Mouse (Mus musculus) cerebellum, postnatal 25 days (tissue): ENCODE data around the gene Serpina11.

Experiments used
- DNase-seq, 2 experiments: peaks; one replicate each; pipeline ENCODE4 v3.0.0; 2021; ENCODE audit warnings: mixed read lengths in 2 of 2

Gene Serpina11

GRCm38 (mm10) chr12:103989857-103990256 lies at the start of gene Serpina11:
Serpina11 (minus strand) TSS chr12:103989957.
- DNase-seq: no peak

- DNase-seq: no peak
These were observed 48.4 kb upstream of the Serpina11 start for GRCm38 (mm10) chr12:104038181-104038580.

- no peak for DNase-seq
These were observed 44.0 kb upstream of the Serpina11 start for GRCm38 (mm10) chr12:104033752-104034151.

GRCm38 (mm10) chr12:104029986-104030385 lies 40.2 kb upstream of the Serpina11 start:
- peak; percentile 8 to 19 for DNase-seq

- DNase-seq: no peak
These were observed 25.5 kb upstream of the Serpina11 start for GRCm38 (mm10) chr12:104015280-104015679.

GRCm38 (mm10) chr12:104013620-104014019 lies 23.9 kb upstream of the Serpina11 start, which contains the start of gene Serpina9:
Serpina9 (minus strand) TSS chr12:104013755.
- no peak for DNase-seq

- no peak for DNase-seq
These were observed 14.9 kb upstream of the Serpina11 start for GRCm38 (mm10) chr12:104004689-104005088.

- no peak for DNase-seq
These were observed 13.5 kb upstream of the Serpina11 start for GRCm38 (mm10) chr12:104003238-104003612.

- DNase-seq: no peak
These were observed 12.9 kb upstream of the Serpina11 start for GRCm38 (mm10) chr12:104002569-104003237.

GRCm38 (mm10) chr12:104000594-104000993 lies 10.8 kb upstream of the Serpina11 start:
- DNase-seq: no peak

GRCm38 (mm10) chr12:103999611-104000010 lies 9.9 kb upstream of the Serpina11 start:
- DNase-seq: no peak

GRCm38 (mm10) chr12:103996513-103996912 lies 6.8 kb upstream of the Serpina11 start:
- DNase-seq: no peak

- peak; percentile 77 to 85 for DNase-seq
These were observed 5.7 kb upstream of the Serpina11 start for GRCm38 (mm10) chr12:103995292-103996072.

- DNase-seq: no peak
These were observed 3.2 kb upstream of the Serpina11 start for GRCm38 (mm10) chr12:103992945-103993344.

GRCm38 (mm10) chr12:103989514-103989767 lies 316 bp downstream of the Serpina11 start:
- no peak for DNase-seq

- DNase-seq: no peak
These were observed 823 bp downstream of the Serpina11 start for GRCm38 (mm10) chr12:103988754-103989513.

GRCm38 (mm10) chr12:103985868-103986267 lies 3.9 kb downstream of the Serpina11 start:
- DNase-seq: no peak

- peak; percentile 34 to 72 for DNase-seq
These were observed 4.8 kb downstream of the Serpina11 start for GRCm38 (mm10) chr12:103984935-103985334.

GRCm38 (mm10) chr12:103981646-103982360 lies 8.0 kb downstream of the Serpina11 start:
- DNase-seq: no peak

- DNase-seq: no peak
These were observed 11.5 kb downstream of the Serpina11 start for GRCm38 (mm10) chr12:103978294-103978693.

GRCm38 (mm10) chr12:103977846-103978245 lies 11.9 kb downstream of the Serpina11 start:
- peak; percentile 19 to 48 for DNase-seq

- no peak for DNase-seq
These were observed 12.7 kb downstream of the Serpina11 start for GRCm38 (mm10) chr12:103977060-103977459.

GRCm38 (mm10) chr12:103971080-103971479 lies 18.7 kb downstream of the Serpina11 start:
- no peak for DNase-seq
